Mouse (Mus musculus): ENCODE measurements at regions not wholly inside any gene's neighbourhood (a gene's known extent, or its start where the extent isn't known, plus 50 kb on each side); places are given as distances from the start of the nearest gene placed in this dataset.
A peak's percentile ranks its signal among the peaks of the same experiment; 100 is the strongest.
"Not testable (repeated sequence)": the region's sequence is repeated elsewhere in the genome, so short reads cannot be mapped to it uniquely, and the experiment has no call there.

DNA sequence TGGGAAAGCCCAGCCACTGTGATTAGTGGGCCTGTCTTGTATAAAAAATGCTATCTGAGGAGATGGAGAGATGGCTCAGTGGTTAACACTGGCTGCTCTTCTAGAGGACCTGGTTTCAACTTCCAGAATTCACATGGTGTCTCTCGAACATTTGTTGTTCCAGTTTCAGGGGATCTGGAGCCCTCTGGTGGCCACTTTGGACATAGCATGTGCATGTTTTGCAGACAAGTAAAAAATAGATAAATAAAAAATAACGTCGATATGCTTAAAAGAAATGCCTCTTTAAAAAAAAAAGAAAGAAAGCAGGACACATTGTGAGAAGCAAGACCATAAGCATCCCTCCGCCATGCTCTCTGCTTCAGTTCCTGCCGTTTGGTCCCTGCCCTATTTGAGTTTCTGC, 978.1 kb downstream of the Gm10330 start:
- intact Hi-C loops (cut with DNase I), result not testable (repeated sequence)
- DNase-seq, result peak in 1 of 2 experiments; percentile 1

Measured in heart, postnatal 14 days (tissue).